Mouse (Mus musculus) lung, postnatal 0 days (tissue): ENCODE results near the gene Mpped1.

ENCODE experiments used
- CTCF ChIP-seq: IDR thresholded peaks from 2 replicates; pipeline ENCODE4 v1.5.1; 2016; ENCODE audit warnings: antibody characterized with exemption, mild to moderate bottlenecking
- EP300 ChIP-seq: IDR thresholded peaks from 2 replicates; pipeline ENCODE4 v1.6.1; 2016; ENCODE audit warnings: antibody characterized with exemption, mild to moderate bottlenecking, control low read depth

DNA sequence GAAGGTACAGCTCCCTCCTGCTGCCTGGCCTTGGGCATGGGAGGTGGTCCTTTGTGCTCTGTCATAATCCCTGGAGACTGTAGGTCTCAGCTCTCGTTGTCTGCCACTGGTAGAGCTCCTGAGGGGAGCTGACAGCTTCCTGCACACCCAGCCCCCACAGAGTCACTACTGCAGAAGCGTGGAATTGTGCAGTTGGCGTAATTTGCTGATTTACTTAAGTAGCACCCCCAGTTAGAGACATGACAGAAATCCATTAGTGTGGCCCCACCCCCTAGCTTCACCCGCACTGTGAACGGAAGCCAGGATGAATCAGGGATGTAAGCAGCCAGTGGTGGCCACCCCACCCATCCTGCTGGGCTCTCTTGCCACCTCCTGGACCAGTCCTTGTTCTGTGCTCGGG is 53.0 kb downstream of the Mpped1 start:
- TF ChIP-seq CTCF (no peak), EP300 (no peak)
